Mouse (Mus musculus) left cerebral cortex, postnatal 14 days (tissue): ENCODE data around the gene Ttyh1. TPM values are rescaled to one million over a fixed set of nuclear protein-coding genes. Genes with fewer than 3 reads are reported as not detected.
"Not testable (repeated sequence)": the region's sequence is repeated elsewhere in the genome, so short reads cannot be mapped to it uniquely, and the experiment has no call there.

Experiments
- DNase-seq, 2 experiments: peaks; one replicate each; pipeline ENCODE4 v3.0.0; 2021 to 2022; ENCODE audit warnings: low spot score in 2 of 2, mixed read lengths in 1 of 2
- intact Hi-C: fragments of 180-260 bp; cut with DNase I; formaldehyde crosslinking; loops from one replicate; pipeline ENCODE4 v1.15.1; 2025
- total RNA-seq, 2 experiments: library from RNA; stranded (reverse); gene quantifications; 2 replicates each; pipeline ENCODE4 v1.2.3; 2021

Ttyh1 gene
- total RNA-seq, 2 experiments from 2014 or later = 837 to 867 TPM

DNA sequence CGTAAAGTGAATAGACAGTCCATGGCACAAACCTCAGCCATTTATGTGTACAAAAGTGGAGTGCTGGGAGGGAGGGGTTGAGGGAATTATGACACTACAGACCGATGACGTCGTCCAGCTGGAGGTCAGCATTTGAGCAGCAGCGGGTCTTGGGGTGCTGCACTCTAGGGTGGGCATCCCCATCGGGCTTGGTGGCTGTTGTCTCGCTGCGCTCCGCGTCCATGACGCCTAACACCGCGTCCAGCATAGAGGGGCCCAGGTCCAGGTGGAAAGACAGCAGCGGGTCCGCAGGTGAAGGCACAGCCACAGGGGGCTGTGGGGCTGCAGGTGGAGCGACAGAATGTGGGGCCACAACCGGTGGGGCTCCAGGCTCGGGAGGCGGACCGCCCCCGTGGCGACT lies 32.0 kb downstream of the Ttyh1 start:
- no peak for DNase-seq
- intact Hi-C loops = no loop called here

DNA sequence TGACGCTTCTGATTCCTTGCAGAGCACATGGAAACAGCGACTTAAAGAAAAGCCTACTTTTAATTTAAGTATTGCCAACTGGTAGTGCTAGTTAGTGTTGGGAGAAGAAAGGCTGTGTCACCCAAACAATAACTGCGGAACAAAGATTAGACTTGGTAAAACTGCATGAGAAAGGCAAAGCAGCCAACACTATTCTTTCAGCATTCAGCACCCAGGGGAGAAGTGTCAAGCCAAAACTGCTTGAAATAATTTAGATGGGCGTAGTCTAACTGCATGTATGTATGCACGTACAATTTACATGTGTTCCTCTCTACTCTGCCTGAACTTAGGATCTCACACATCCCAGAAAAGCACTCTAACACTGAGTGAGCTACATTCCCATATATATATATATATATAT lies 35.1 kb downstream of the Ttyh1 start:
- intact Hi-C loops = no loop called here
- DNase-seq = no peak

DNA sequence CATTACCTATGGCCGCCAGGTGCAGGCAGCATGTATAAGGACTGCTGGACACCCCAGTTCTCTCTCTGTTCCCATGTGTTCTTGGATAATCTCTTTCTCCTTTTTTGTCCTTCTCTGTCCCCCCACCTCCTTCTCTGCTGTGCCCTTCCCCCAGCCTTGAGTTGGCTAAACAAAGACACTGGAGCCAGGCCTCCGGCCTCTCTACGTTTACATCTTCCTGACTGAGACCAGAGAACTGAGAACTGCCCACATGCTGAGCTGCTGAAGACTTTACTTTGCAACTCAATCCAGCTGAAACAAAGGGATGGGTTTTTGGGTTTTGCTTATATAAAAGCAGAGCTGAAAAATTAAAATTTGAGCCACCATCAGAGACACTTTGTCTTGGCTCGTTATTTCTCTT lies 35.8 kb downstream of the Ttyh1 start:
- no peak for DNase-seq
- intact Hi-C loops = no loop called here

DNA sequence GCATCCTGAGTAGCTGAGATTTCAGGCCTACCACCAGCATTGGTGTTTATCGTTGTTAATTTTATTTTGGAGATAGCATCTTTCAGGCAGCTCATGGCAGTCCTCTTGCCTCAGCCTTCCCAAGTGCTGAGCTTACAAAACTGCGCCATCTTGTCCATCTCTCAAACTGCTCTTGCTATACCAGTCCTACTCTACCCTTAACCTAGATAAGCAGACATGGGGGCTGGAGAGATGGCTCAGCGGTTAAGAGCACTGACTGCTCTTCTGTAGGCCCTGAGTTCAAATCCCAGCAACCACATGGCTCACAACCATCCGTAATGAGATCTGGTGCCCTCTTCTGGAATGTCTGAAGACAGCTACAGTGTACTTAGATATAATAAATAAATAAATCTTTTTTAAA lies 42.4 kb downstream of the Ttyh1 start:
- intact Hi-C loops, DNase-seq: not testable (repeated sequence)

DNA sequence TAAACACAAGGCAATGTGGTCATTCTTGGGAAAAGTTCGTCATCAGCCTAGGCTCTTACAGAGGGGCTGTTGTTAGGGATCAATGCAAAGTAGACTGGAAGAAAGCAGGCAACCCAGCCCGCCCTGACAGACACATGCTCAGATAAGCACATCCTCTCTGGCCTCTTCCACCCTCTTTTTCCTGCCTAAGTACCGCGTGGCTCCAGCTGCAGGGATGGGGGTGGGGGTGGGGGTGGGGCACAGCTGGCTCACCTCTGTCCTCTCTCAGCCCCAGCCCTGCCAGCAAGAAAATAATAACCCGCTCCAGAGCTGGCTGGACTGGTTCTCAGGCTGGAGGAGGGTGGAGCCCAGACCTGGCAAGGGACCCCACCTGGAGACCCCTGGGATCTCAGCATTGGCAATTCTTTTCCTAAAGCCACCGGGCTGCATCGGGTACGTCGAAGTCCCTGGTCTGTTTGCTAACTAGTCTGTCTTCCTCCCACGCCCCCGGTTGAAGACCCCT lies 44.4 kb downstream of the Ttyh1 start:
- intact Hi-C loops = no loop called here
- no peak for DNase-seq

DNA sequence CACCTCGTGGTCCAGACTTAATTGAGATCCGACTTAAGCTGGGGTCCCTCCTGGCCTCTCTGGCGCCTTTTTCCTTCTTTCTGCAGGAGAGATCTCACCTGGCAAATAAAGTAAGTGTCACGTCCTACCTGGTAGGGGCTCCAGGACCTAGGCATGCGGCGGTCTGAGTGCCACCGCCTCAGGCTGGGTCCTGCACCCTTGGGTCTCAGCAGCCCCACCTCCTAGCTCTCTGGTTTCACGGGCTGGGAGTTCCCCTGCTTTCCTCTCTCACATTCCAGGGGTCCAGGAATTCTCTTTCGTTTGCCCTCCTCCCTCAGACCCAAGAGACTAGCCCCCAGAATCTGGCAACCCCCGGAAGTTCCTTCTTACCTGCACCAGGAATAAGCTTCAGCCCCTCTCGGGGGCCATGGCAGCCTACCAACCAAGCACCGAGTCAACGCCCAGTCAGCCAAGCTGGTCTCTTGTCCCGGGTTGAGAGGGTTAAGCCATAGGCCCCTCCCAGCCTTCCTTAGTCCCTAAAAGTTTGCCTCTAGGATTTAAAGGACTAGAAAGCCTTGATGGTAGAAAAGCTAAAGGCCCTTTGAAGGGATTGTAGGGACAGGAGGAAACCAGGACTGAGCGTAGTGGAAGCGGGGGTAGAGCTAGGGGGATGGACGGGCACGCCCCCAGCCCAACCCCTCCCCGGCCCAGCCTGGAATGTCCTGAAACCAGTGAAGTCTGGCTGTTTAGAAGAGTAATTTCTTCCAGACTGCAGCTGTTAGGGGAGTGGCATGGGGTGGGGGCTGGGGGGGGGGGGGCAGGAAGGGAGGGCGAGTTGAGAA lies 45.1 kb downstream of the Ttyh1 start, which contains the start of gene Cdc42ep5:
TSS of gene Cdc42ep5 (minus strand) at position 771 of the 821 bp plus-strand sequence.
- DNase-seq = no peak
- intact Hi-C loops = no loop called here

DNA sequence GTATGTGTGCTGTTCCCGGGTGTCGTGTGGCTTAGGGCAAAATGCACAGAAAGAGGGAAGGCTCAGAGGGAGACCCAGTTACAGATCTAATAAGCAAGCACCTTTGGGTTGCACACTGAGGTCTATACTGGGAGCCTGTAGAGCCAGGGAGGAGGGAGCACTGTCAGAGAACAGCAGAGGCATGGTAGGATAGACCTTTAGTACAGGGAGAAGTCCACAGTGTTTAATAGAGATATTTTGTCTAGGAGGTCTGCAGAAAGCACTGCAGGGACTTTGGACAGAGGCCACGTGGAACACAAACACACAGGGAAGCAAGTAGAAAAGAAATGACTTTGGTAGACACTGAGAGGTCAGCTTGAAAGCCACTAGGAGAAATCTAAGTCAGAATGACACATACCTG lies 46.1 kb downstream of the Ttyh1 start:
- DNase-seq = no peak
- intact Hi-C loops = no loop called here

DNA sequence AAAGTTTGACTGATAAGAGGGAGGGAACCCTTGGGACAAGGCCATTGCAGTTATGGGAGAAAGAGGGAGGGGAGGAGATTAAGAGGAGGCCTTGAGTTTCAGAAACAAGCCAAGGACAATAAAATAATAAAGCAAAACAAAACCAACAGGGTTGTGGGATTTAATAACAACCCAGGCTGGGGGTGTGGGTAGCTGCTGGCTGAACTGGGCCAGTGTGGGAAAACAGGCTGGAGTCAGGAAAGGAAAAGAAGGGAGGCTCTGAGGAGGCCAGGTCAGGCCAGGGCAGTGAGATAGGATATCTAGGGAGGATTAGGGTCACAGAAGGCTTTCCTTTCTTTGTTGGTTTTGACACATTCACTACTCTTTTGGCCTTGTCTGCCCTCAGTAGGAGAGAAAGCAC lies 47.9 kb downstream of the Ttyh1 start:
- DNase-seq = no peak
- intact Hi-C loops = no loop called here

DNA sequence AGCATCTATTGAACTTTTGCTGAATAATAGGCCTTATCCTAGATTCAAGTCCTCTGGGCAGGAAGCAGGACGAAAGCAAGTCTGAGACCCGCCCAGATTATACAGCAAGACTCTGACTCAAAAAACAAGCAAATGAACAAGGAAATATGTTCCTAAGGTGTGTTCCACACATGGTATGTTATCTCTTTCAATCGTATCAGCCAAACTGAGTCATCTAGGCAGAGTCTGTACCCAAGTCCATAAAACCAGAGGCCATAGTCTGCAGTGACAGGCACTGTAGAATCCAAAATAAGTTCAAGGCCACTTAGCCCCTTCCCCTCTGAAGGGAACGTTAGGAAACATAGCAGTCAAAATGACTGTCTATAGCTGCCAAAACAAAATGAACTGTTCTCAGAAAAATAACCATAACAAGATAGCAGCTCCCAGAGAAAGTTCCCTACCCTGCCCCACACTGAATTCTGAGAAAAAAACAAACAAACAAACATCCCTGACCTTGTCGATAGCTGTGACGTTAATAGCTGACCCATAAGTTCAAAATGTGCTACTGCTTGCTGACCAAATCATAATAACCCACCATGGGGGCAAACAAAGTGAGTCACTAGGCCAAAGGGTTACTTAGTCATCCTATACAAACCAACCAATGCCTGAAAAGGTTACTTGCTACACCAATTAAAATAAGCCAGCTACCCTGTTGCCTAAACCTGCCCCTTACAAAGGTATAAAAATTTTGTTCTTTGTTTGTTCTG lies 51.2 kb downstream of the Ttyh1 start:
- intact Hi-C loops = no loop called here
- no peak for DNase-seq

DNA sequence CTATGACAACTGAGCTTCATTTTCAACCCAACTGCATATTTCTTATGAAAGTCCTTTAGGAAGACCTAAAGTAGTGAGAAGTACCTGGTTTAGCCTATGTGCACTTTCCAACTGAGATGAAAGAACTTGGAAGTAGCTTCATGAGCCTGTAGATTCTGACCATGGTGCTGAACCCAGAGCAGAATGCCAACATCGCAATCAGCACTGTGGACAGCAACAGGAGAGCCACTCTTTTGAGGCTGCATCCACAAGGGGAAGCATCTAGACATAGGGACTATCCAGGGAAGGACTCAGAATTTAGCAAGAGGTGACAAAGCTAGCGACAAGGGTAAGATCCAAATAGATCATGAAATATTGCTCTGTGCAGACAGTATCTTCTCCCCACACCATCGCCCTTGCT lies 59.2 kb downstream of the Ttyh1 start:
- intact Hi-C loops = no loop called here
- DNase-seq = peak in 1 of 2 experiments; percentile 2

Other genes with a start within 250 kb of the Ttyh1 start
- gene Gm14548, start 221.3 kb upstream of the Ttyh1 start, total RNA-seq = not detected
- not detected for gene Lilra6, start 203.9 kb upstream of the Ttyh1 start, total RNA-seq
- 1 to 10 TPM; 6.5 to 6.7 TPM for gene Lair1, start 56.2 kb upstream of the Ttyh1 start, total RNA-seq
- gene Leng8, start 17.6 kb downstream of the Ttyh1 start, total RNA-seq = 100 to 1,000 TPM; 152 TPM
- gene Leng9, start 31.0 kb downstream of the Ttyh1 start, total RNA-seq = 1 to 10 TPM; 6.1 to 6.7 TPM
- 1 to 10 TPM; 2.4 to 3.2 TPM for gene Cdc42ep5, start 45.5 kb downstream of the Ttyh1 start, total RNA-seq
- gene Lilra5, start 118.3 kb downstream of the Ttyh1 start, total RNA-seq = not detected
- gene Ncr1, start 218.3 kb downstream of the Ttyh1 start, total RNA-seq = not detected